Mouse (Mus musculus): ENCODE data around the gene Szrd1. TPM values are rescaled to one million over a fixed set of nuclear protein-coding genes. Genes with fewer than 3 reads are reported as not detected.

The Szrd1 gene
- polyA plus RNA-seq, 1 experiment from 2014 or later = 23.3 TPM

GRCm38 (mm10) chr4:141073661-141074060 lies 65.9 kb downstream of the Szrd1 start:
- WGBS = 86% methylated on average over 9 of the region's 9 CpGs
- Histone ChIP-seq H3K4me1 (ENCODE audit: control insufficient read depth, insufficient read depth, low read length) (peaks cover 11% of the 10 kb centered on the region), H3K27me3 (ENCODE audit: control insufficient read depth, insufficient read depth, low read length) (no peaks in the 10 kb centered on the region), H3K9me3 (ENCODE audit: control insufficient read depth, low read length) (no peaks in the 10 kb centered on the region), H3K36me3 (ENCODE audit: control insufficient read depth, insufficient read depth, low read length) (peaks cover 60% of the 10 kb centered on the region), H3K9ac (ENCODE audit: low read depth, low read length) (no peak overlapping the region), H3K4me3 (ENCODE audit: low read length) (no peak overlapping the region), H3K4me2 (replicated peaks; ENCODE audit: low read depth, low read length) (no peak overlapping the region), H3K27ac (ENCODE audit: low read depth, low read length) (no peak overlapping the region)
- no peak for ATAC-seq (ENCODE audit: low FRiP score, low TSS enrichment)

GRCm38 (mm10) chr4:141072502-141072901 lies 67.1 kb downstream of the Szrd1 start:
- Histone ChIP-seq H3K4me3 (ENCODE audit: low read length) (no peak overlapping the region), H3K9ac (ENCODE audit: low read depth, low read length) (no peak overlapping the region), H3K9me3 (ENCODE audit: control insufficient read depth, low read length) (no peaks in the 10 kb centered on the region), H3K27ac (ENCODE audit: low read depth, low read length) (no peak overlapping the region), H3K4me1 (ENCODE audit: control insufficient read depth, insufficient read depth, low read length) (peaks cover 11% of the 10 kb centered on the region), H3K4me2 (replicated peaks; ENCODE audit: low read depth, low read length) (no peak overlapping the region), H3K27me3 (ENCODE audit: control insufficient read depth, insufficient read depth, low read length) (no peaks in the 10 kb centered on the region), H3K36me3 (ENCODE audit: control insufficient read depth, insufficient read depth, low read length) (peaks cover 71% of the 10 kb centered on the region)
- no peak for ATAC-seq (ENCODE audit: low FRiP score, low TSS enrichment)
- WGBS = 90% methylated on average over 11 of the region's 11 CpGs

- Histone ChIP-seq H3K4me2 (replicated peaks; ENCODE audit: low read depth, low read length) (no peak overlapping the region), H3K27me3 (ENCODE audit: control insufficient read depth, insufficient read depth, low read length) (no peaks in the 10 kb centered on the region), H3K9ac (ENCODE audit: low read depth, low read length) (no peak overlapping the region), H3K36me3 (ENCODE audit: control insufficient read depth, insufficient read depth, low read length) (peaks cover 87% of the 10 kb centered on the region), H3K9me3 (ENCODE audit: control insufficient read depth, low read length) (no peaks in the 10 kb centered on the region), H3K4me3 (ENCODE audit: low read length) (no peak overlapping the region), H3K4me1 (ENCODE audit: control insufficient read depth, insufficient read depth, low read length) (no peaks in the 10 kb centered on the region), H3K27ac (ENCODE audit: low read depth, low read length) (no peak overlapping the region)
- no peak for ATAC-seq (ENCODE audit: low FRiP score, low TSS enrichment)
- 61% methylated on average over 4 of the region's 4 CpGs for WGBS
These were observed 69.8 kb downstream of the Szrd1 start for GRCm38 (mm10) chr4:141069731-141070130.

- Histone ChIP-seq H3K36me3 (ENCODE audit: control insufficient read depth, insufficient read depth, low read length) (peaks cover 78% of the 10 kb centered on the region), H3K9ac (ENCODE audit: low read depth, low read length) (no peak overlapping the region), H3K4me2 (replicated peaks; ENCODE audit: low read depth, low read length) (no peak overlapping the region), H3K9me3 (ENCODE audit: control insufficient read depth, low read length) (no peaks in the 10 kb centered on the region), H3K4me3 (ENCODE audit: low read length) (no peak overlapping the region), H3K27me3 (ENCODE audit: control insufficient read depth, insufficient read depth, low read length) (no peaks in the 10 kb centered on the region), H3K27ac (ENCODE audit: low read depth, low read length) (no peak overlapping the region), H3K4me1 (ENCODE audit: control insufficient read depth, insufficient read depth, low read length) (no peaks in the 10 kb centered on the region)
- 92% methylated on average over 8 of the region's 8 CpGs for WGBS
- ATAC-seq (ENCODE audit: low FRiP score, low TSS enrichment) = no peak
These were observed 70.9 kb downstream of the Szrd1 start for GRCm38 (mm10) chr4:141068655-141069054.

- Histone ChIP-seq H3K9me3 (ENCODE audit: control insufficient read depth, low read length) (no peaks in the 10 kb centered on the region), H3K4me2 (replicated peaks; ENCODE audit: low read depth, low read length) (no peak overlapping the region), H3K27ac (ENCODE audit: low read depth, low read length) (no peak overlapping the region), H3K27me3 (ENCODE audit: control insufficient read depth, insufficient read depth, low read length) (no peaks in the 10 kb centered on the region), H3K9ac (ENCODE audit: low read depth, low read length) (no peak overlapping the region), H3K4me3 (ENCODE audit: low read length) (no peak overlapping the region), H3K36me3 (ENCODE audit: control insufficient read depth, insufficient read depth, low read length) (peaks cover 67% of the 10 kb centered on the region), H3K4me1 (ENCODE audit: control insufficient read depth, insufficient read depth, low read length) (no peaks in the 10 kb centered on the region)
- WGBS = 87% methylated on average over 9 of the region's 9 CpGs
- ATAC-seq (ENCODE audit: low FRiP score, low TSS enrichment) = no peak
These were observed 72.0 kb downstream of the Szrd1 start for GRCm38 (mm10) chr4:141067516-141068046.

- peaks cover 60% of the 10 kb centered on the region for H3K36me3 ChIP-seq (ENCODE audit: control insufficient read depth, insufficient read depth, low read length)
- H3K4me2 ChIP-seq (replicated peaks; ENCODE audit: low read depth, low read length) = no peak overlapping the region
- no peak for ATAC-seq (ENCODE audit: low FRiP score, low TSS enrichment)
- H3K4me1 ChIP-seq (ENCODE audit: control insufficient read depth, insufficient read depth, low read length) = no peaks in the 10 kb centered on the region
- no peaks in the 10 kb centered on the region for H3K27me3 ChIP-seq (ENCODE audit: control insufficient read depth, insufficient read depth, low read length)
- H3K9ac ChIP-seq (ENCODE audit: low read depth, low read length) = no peak overlapping the region
- no peak overlapping the region for H3K4me3 ChIP-seq (ENCODE audit: low read length)
- H3K9me3 ChIP-seq (ENCODE audit: control insufficient read depth, low read length) = no peaks in the 10 kb centered on the region
- 80% methylated on average over 12 of the region's 12 CpGs for WGBS
- H3K27ac ChIP-seq (ENCODE audit: low read depth, low read length) = no peak overlapping the region
These were observed 72.7 kb downstream of the Szrd1 start for GRCm38 (mm10) chr4:141066709-141067515.

GRCm38 (mm10) chr4:141065123-141065522 lies 74.5 kb downstream of the Szrd1 start:
- H3K4me1 ChIP-seq (ENCODE audit: control insufficient read depth, insufficient read depth, low read length) = no peaks in the 10 kb centered on the region
- no peak overlapping the region for H3K9ac ChIP-seq (ENCODE audit: low read depth, low read length)
- no peak overlapping the region for H3K4me2 ChIP-seq (replicated peaks; ENCODE audit: low read depth, low read length)
- no peak for ATAC-seq (ENCODE audit: low FRiP score, low TSS enrichment)
- no peak overlapping the region for H3K4me3 ChIP-seq (ENCODE audit: low read length)
- H3K9me3 ChIP-seq (ENCODE audit: control insufficient read depth, low read length) = no peaks in the 10 kb centered on the region
- H3K36me3 ChIP-seq (ENCODE audit: control insufficient read depth, insufficient read depth, low read length) = peaks cover 47% of the 10 kb centered on the region
- WGBS = 5% methylated on average over 8 of the region's 8 CpGs
- H3K27ac ChIP-seq (ENCODE audit: low read depth, low read length) = no peak overlapping the region
- H3K27me3 ChIP-seq (ENCODE audit: control insufficient read depth, insufficient read depth, low read length) = no peaks in the 10 kb centered on the region

GRCm38 (mm10) chr4:141064104-141064659 lies 75.4 kb downstream of the Szrd1 start:
- H3K27ac ChIP-seq (ENCODE audit: low read depth, low read length) = no peak overlapping the region
- no peak overlapping the region for H3K4me2 ChIP-seq (replicated peaks; ENCODE audit: low read depth, low read length)
- peaks cover 6% of the 10 kb centered on the region; the same call in 1 of the 2 replicates for H3K4me1 ChIP-seq (ENCODE audit: control insufficient read depth, insufficient read depth, low read length)
- no peak for ATAC-seq (ENCODE audit: low FRiP score, low TSS enrichment)
- H3K4me3 ChIP-seq (ENCODE audit: low read length) = no peak overlapping the region
- H3K9me3 ChIP-seq (ENCODE audit: control insufficient read depth, low read length) = no peaks in the 10 kb centered on the region
- no peaks in the 10 kb centered on the region for H3K27me3 ChIP-seq (ENCODE audit: control insufficient read depth, insufficient read depth, low read length)
- no peak overlapping the region for H3K9ac ChIP-seq (ENCODE audit: low read depth, low read length)
- WGBS = 89% methylated on average over 4 of the region's 4 CpGs
- H3K36me3 ChIP-seq (ENCODE audit: control insufficient read depth, insufficient read depth, low read length) = peaks cover 37% of the 10 kb centered on the region
